In genomic region chr10:115316313-115316712, GRCm38 (mm10) we compare ENCODE assay signal across 8 mouse cellular contexts. TPM values are rescaled to one million over a fixed set of nuclear protein-coding genes. Genes with fewer than 3 reads are reported as not detected.
A peak's percentile ranks its signal among the peaks of the same experiment; 100 is the strongest.
DNase-seq lines count a peak whose midpoint lies in the region; ATAC-seq and TF ChIP-seq lines count a peak whose summit lies in the region.

No protein-coding gene starts in this region.

- WGBS in hindbrain, embryonic 15.5 days: 45% methylated on average over 11 of the region's 11 CpGs

- H3K4me2 ChIP-seq in hindbrain, embryonic 15.5 days: peak overlapping the region; percentile 68

- H3K4me1 ChIP-seq in brown adipose tissue, adult 24 weeks (ENCODE audit: control insufficient read depth, insufficient read depth, insufficient read length, low read length): peaks cover 20% of the 10 kb centered on the region
- H3K4me1 ChIP-seq in hindbrain, embryonic 15.5 days (replicated peaks): peaks cover 34% of the 10 kb centered on the region

- DNase-seq in left cerebral cortex, adult 2 months (ENCODE audit: extremely low spot score in 1 of 2, low spot score in 2 of 2): no peak
- no peak for DNase-seq in left cerebral cortex, adult 18-20 months (ENCODE audit: low spot score in 2 of 2)
- DNase-seq in naive thymus-derived CD4-positive, alpha-beta T cell, adult 2 months (ENCODE audit: low read depth): peak; percentile 38
- DNase-seq in T-cell, adult 2 months (ENCODE audit: low spot score): no peak
- DNase-seq in left cerebral cortex, postnatal 36 days (ENCODE audit: low spot score in 2 of 2): no peak
- no peak for DNase-seq in layer of hippocampus, postnatal 25 days (ENCODE audit: extremely low spot score in 1 of 2, low spot score in 1 of 2)

- no peaks in the 10 kb centered on the region for H3K36me3 ChIP-seq in hindbrain, embryonic 15.5 days

- no peak for TF ChIP-seq CTCF in left cerebral cortex, adult 2 months (IDR thresholded peaks at IDR 0.05)

- H3K9me3 ChIP-seq in hindbrain, embryonic 15.5 days: no peaks in the 10 kb centered on the region

- peak overlapping the region; percentile 99 for H3K27ac ChIP-seq in left cerebral cortex, adult 2 months
- H3K27ac ChIP-seq in brown adipose tissue, adult 24 weeks (replicated peaks; ENCODE audit: low read depth, low read length): 0 out of 2 replicates have a peak overlapping the region, but pooled peaks have one; percentile 14
- H3K27ac ChIP-seq in hindbrain, embryonic 15.5 days (replicated peaks): peak overlapping the region; percentile 96

- no peak for ATAC-seq in hindbrain, embryonic 15.5 days (ENCODE audit: low FRiP score, low read depth)

- peak overlapping the region; percentile 75 for H3K4me3 ChIP-seq in left cerebral cortex, adult 2 months
- peak overlapping the region; percentile 76; the same call in 1 of the 2 replicates for H3K4me3 ChIP-seq in brown adipose tissue, adult 24 weeks (ENCODE audit: insufficient read depth, low read depth, low read length)
- H3K4me3 ChIP-seq in hindbrain, embryonic 15.5 days: peak overlapping the region; percentile 98

- H3K9ac ChIP-seq in hindbrain, embryonic 15.5 days: no peak overlapping the region

- no peaks in the 10 kb centered on the region for H3K27me3 ChIP-seq in hindbrain, embryonic 15.5 days

- intact Hi-C loops in left cerebral cortex, adult 2 months (cut with DNase I): no loop called here
- intact Hi-C loops in left cerebral cortex, postnatal 36 days (cut with DNase I): no loop called here

RNA-seq across cellular contexts. Expression of gene Rab21, which starts 0.9 kb away (rescaled TPM):
- total RNA-seq in left cerebral cortex, adult 2 months (2021): 10 to 100 TPM; 53.1 to 57.6 TPM
- 10 to 100 TPM; 54.4 to 54.8 TPM for total RNA-seq in left cerebral cortex, adult 18-20 months (2021)
- 50.2 and 54.3 TPM in 2 replicates for polyA plus RNA-seq in brown adipose tissue, adult 24 weeks (2012; ENCODE audit: insufficient read depth, insufficient read length, missing spikeins)
- polyA plus RNA-seq in hindbrain, embryonic 15.5 days (2015; fragmentation: Nextera tagmentation; extraction: Ambion mirVana): 11.9 and 13.5 TPM in 2 replicates
- total RNA-seq in left cerebral cortex, postnatal 36 days (2021): 10 to 100 TPM; 51.6 to 53.7 TPM
- 10 to 100 TPM; 53.9 to 54.2 TPM for total RNA-seq in layer of hippocampus, postnatal 25 days (2021)

RNA-seq across cellular contexts. Expression of gene Tmem19, which starts 46.0 kb away (rescaled TPM):
- total RNA-seq in left cerebral cortex, adult 2 months (2021): 10 to 100 TPM; 38.3 to 40.2 TPM
- 10 to 100 TPM; 34.4 to 38.2 TPM for total RNA-seq in left cerebral cortex, adult 18-20 months (2021)
- polyA plus RNA-seq in brown adipose tissue, adult 24 weeks (2012; ENCODE audit: insufficient read depth, insufficient read length, missing spikeins): 10.9 and 16.0 TPM in 2 replicates
- 30.9 and 33.6 TPM in 2 replicates for polyA plus RNA-seq in hindbrain, embryonic 15.5 days (2015; fragmentation: Nextera tagmentation; extraction: Ambion mirVana)
- total RNA-seq in left cerebral cortex, postnatal 36 days (2021): 10 to 100 TPM; 43.2 to 50.2 TPM
- 10 to 100 TPM; 43.4 to 46.8 TPM for total RNA-seq in layer of hippocampus, postnatal 25 days (2021)

Comparison
In these comparisons a context has a peak if more than half of its experiments do, and no peak if none do; other contexts are left out.
1. H3K27ac ChIP-seq: peak in every context shown above with its lines; median percentile 99 in left cerebral cortex, adult 2 months; 96 in hindbrain, embryonic 15.5 days; 14 in brown adipose tissue, adult 24 weeks.